Mouse (Mus musculus) embryonic facial prominence, embryonic 10.5 days (tissue): ENCODE measurements around the gene Srrm3. TPM values are rescaled to one million over a fixed set of nuclear protein-coding genes. Genes with fewer than 3 reads are reported as not detected.

Source experiments
- DNase-seq: peaks from one replicate; pipeline ENCODE4 v3.0.0-alpha.2; 2017; ENCODE audit warnings: low spot score
- H3K27ac ChIP-seq: fragments of 300-500 bp; sonication (generic); replicated peaks from 2 replicates; pipeline ENCODE4 v1.5.1; 2016; ENCODE audit warnings: mild to moderate bottlenecking
- H3K27me3 ChIP-seq: fragments of 300-500 bp; sonication (generic); replicated peaks from 2 replicates; pipeline ENCODE4 v1.6.1; 2016; ENCODE audit warnings: low read depth, mild to moderate bottlenecking; ENCODE audit not compliant: poor library complexity, severe bottlenecking
- H3K36me3 ChIP-seq: fragments of 300-500 bp; sonication (generic); replicated peaks from 2 replicates; pipeline ENCODE4 v1.6.1; 2016; ENCODE audit warnings: mild to moderate bottlenecking, moderate library complexity
- H3K4me1 ChIP-seq: fragments of 300-500 bp; sonication (generic); 2 replicates; pipeline ENCODE4 v1.6.1; 2016
- H3K4me3 ChIP-seq: fragments of 300-500 bp; sonication (generic); 2 replicates; pipeline ENCODE4 v1.5.1; 2016; ENCODE audit warnings: mild to moderate bottlenecking, moderate library complexity
- H3K9me3 ChIP-seq: fragments of 300-500 bp; sonication (generic); 2 replicates; pipeline ENCODE4 v1.6.1; 2016; ENCODE audit warnings: mild to moderate bottlenecking
- WGBS: fragments of 180-500 bp; shearing (Covaris S2); methylation state at CpG from one replicate; pipeline ENCODE4 v1.1.7; 2016; 5-methylcytosine and 5-hydroxymethylcytosine counted together
- polyA plus RNA-seq: library from polyadenylated mRNA; unstranded; fragments of >200 nt; fragmentation: Nextera tagmentation; extraction: Ambion mirVana; gene quantifications from 2 replicates; pipeline ENCODE4 v1.2.1, GENCODE M21; 2016

Srrm3 gene
- 4.9 and 5.3 TPM in 2 replicates for polyA plus RNA-seq

DNA sequence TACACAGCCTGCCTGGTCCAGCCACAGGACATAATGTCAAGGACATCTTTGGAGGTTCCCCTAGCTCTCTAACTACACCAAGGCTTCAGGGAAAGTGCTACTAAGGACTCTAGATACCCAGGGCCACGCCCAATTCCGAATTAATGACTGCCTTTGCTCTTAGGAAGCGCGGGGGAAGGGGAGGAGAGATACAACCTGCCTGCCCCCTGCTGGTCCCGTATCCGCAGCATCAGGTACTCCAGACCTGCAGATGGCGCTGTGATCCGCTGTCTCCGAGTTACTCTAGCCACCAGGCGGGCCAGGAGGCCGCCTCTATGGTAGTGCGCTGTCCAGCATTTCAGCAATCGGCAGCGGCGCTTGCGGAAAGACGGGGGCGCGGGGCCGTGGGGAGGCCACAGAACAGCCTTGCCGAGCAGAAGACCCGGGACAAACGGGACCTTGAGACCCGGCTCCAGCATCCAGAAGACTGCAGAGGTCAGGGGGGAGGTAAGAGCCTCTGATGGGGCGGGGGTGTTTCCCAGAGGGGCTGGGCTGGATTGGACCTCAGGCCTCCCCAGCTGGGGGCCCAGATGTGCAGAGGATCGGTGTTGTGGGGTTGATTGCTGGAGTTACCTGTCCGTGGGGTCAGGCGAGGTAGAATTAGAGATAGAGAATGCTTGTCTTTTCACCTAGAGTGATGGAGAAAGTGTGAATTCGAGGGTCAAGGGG is at the start of gene Srrm3:
Gene Srrm3, plus strand, starts transcription at position 336 of the 708 bp plus-strand sequence.
- 4% methylated on average over 29 of the region's 29 CpGs for WGBS
- Histone ChIP-seq H3K27ac (no peak within 1 kb of the TSS), H3K4me1 (peaks cover 11% of the 10 kb centered on the region), H3K9me3 (no peaks in the 10 kb centered on the region), H3K4me3 (peak within 1 kb of the TSS; percentile 46), H3K36me3 (no peaks in the 10 kb centered on the region), H3K27me3 (peaks cover 7% of the 10 kb centered on the region; the same call in 1 of the 2 replicates)
- peak; percentile 92 for DNase-seq

DNA sequence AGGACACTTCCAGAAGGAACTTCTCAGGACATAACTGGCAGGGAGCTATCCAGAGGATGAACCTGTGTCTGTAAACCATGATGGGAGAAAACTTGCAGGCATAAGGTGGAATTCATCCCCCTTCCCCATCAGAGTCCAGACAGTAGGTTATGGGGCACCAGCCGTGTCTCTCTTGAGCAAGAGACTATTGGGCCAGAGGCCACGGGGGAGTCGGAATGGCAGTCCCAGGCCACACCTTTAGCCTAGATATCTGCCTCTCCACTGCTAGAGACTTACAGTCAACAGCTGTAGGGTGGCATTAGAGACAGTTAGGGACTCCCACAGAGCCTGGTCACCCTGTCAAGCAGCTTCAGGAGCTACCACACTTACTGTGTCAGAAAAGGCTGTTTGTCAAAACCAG is 44.8 kb upstream of the Srrm3 start:
- DNase-seq, result no peak
- Histone ChIP-seq H3K4me3 (no peak overlapping the region), H3K9me3 (no peaks in the 10 kb centered on the region), H3K36me3 (no peaks in the 10 kb centered on the region), H3K4me1 (peaks cover 3% of the 10 kb centered on the region; the same call in 1 of the 2 replicates), H3K27me3 (no peaks in the 10 kb centered on the region; the same call in 1 of the 2 replicates), H3K27ac (no peak overlapping the region)
- 76% methylated on average over 3 of the region's 3 CpGs for WGBS

DNA sequence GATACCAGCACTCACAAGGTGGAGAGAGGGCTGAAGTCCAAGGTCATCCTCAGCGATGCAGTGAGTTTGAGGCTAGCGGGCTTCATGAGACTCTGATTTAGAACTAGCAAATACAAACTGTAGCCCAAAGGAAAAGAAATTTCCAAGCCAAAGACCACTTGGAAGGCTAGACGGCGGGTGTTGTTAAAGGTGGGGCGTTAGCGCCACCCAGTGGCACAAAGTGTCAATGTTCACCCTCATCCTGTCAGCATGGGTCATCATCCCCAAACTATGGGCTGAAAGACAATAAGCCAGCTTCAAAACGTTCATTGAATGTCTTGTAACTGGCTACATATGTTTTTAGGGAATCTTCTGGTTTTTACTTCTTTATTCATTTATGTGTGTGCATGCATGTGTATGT is 43.2 kb upstream of the Srrm3 start:
- H3K27ac ChIP-seq, result no peak overlapping the region
- 2% methylated on average over 7 of the region's 7 CpGs for WGBS

DNA sequence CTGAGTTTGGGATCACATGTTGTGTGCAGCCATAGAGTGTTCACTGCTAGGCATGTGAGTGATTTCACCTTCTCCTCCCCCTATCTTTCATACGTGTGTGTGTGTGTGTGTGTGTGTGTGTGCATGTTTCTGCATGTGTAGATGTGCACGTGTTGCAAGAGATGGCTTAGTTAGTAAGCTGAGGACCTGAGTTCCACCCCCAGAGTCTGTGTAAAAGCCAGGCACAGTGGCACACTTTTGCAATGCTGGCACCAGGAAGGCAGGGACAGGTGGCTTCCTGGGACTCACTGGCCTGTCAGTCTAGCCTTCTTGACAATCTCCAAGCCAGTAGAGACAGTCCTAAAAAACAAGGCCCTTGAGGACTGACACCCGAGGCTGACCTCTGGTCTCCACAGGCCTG is 41.7 kb upstream of the Srrm3 start:
- no peak overlapping the region for H3K27ac ChIP-seq
- H3K4me1 ChIP-seq, result no peaks in the 10 kb centered on the region
- H3K36me3 ChIP-seq, result no peaks in the 10 kb centered on the region
- no peaks in the 10 kb centered on the region; the same call in 1 of the 2 replicates for H3K27me3 ChIP-seq
- no peaks in the 10 kb centered on the region for H3K9me3 ChIP-seq
- H3K4me3 ChIP-seq, result no peak overlapping the region
- DNase-seq, result no peak
- WGBS, result 69% methylated on average over 3 of the region's 3 CpGs

More for the DNA sequence above, 43.2 kb upstream of the Srrm3 start:
- DNase-seq, result peak; percentile 80
- Histone ChIP-seq H3K27me3 (no peaks in the 10 kb centered on the region; the same call in 1 of the 2 replicates), H3K36me3 (no peaks in the 10 kb centered on the region), H3K4me3 (no peak overlapping the region), H3K9me3 (no peaks in the 10 kb centered on the region), H3K4me1 (peaks cover 3% of the 10 kb centered on the region; the same call in 1 of the 2 replicates)

DNA sequence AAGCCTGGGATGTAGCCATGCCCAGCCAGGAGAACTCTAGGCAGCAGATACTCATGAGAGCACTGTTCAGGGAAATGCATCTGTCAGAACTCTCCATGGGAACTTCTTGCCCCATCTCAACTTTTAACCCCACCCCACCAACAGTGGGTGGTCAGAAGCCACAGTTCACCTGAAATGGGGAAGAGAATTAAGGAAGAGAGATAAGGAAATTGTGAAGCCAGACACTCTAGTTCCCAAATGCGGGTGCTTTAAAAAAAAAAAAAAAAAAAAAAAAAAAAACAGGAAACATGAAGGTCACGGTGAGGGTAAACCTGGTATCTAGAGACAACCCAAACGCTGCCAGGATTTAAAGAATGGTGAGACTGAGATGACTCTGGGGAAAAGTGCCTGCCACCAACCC is 34.2 kb upstream of the Srrm3 start:
- H3K27ac ChIP-seq, result no peak overlapping the region
- 53% methylated on average over 3 of the region's 3 CpGs for WGBS

DNA sequence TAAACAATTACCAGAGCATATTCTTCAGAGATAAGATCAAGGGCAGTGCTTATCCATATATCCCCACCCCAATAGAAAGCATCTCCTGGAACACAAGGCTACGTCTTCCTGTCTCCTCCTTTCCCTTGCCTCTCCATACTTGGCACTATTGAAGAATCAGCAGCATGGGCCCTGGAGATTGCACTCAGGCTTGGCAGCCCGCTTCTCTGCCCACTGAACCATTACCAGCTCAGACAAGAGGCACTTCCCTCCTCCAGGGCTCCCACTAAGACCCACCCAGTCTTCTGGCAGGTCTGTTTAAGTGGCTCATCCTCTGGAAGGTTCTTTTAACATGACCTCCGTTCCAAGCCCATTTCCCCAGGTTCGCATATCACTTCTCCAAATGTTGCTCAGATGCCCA is 30.1 kb upstream of the Srrm3 start:
- WGBS, result 77% methylated on average over 4 of the region's 4 CpGs
- Histone ChIP-seq H3K4me3 (no peak overlapping the region), H3K4me1 (peaks cover 34% of the 10 kb centered on the region), H3K27ac (no peak overlapping the region), H3K9me3 (no peaks in the 10 kb centered on the region), H3K36me3 (peaks cover 17% of the 10 kb centered on the region), H3K27me3 (0 out of 2 replicates have a peak, but pooled peaks cover 5% of the 10 kb centered on the region)
- DNase-seq, result no peak

More for the DNA sequence above, 34.2 kb upstream of the Srrm3 start:
- Histone ChIP-seq H3K4me1 (peaks cover 7% of the 10 kb centered on the region), H3K4me3 (no peak overlapping the region), H3K27me3 (0 out of 2 replicates have a peak, but pooled peaks cover 5% of the 10 kb centered on the region), H3K36me3 (no peaks in the 10 kb centered on the region), H3K9me3 (no peaks in the 10 kb centered on the region)
- no peak for DNase-seq

DNA sequence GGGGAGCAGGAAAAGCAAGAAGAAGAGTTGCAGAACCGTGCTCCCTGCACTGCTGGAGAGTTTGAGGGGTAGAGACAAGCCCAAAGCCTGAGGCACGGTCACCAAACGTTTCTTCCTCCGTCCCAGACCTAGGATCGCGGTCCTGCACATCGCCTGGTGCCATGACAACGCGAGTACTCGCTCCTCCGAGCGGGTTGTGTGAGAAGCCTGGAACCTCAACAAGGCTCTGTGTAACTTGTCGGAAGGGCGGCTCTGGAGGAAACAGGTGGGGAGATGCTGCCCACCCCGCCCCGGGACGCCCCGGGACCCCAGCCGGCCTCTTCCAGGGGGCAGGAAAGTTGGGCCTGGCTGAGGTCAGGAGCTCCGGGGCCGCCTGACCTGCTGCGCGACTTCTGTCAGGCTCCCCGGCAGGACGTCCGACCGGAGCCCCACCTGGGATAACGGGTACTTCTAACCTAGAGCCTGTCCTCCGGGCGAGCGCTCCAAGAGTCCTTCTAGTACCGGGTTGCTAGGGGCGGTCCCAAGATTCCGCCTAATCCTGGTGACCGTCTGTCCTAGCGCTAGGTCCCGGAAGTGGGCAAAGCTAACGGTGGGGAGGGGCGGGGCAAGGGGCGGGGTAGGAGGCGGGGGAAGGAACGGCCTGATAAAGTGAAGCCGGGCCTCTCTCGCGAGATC is 28.8 kb upstream of the Srrm3 start, which contains the start of gene Styxl1:
Gene Styxl1, minus strand, starts transcription at position 590 of the 675 bp plus-strand sequence.
- Histone ChIP-seq H3K9me3 (no peaks in the 10 kb centered on the region), H3K4me3 (peak within 1 kb of the TSS; percentile 93), H3K27ac (peak within 1 kb of the TSS; percentile 96), H3K4me1 (peaks cover 34% of the 10 kb centered on the region), H3K36me3 (peaks cover 31% of the 10 kb centered on the region), H3K27me3 (0 out of 2 replicates have a peak, but pooled peaks cover 5% of the 10 kb centered on the region)
- WGBS, result under 1% methylated on average over 45 of the region's 45 CpGs
- no peak for DNase-seq

DNA sequence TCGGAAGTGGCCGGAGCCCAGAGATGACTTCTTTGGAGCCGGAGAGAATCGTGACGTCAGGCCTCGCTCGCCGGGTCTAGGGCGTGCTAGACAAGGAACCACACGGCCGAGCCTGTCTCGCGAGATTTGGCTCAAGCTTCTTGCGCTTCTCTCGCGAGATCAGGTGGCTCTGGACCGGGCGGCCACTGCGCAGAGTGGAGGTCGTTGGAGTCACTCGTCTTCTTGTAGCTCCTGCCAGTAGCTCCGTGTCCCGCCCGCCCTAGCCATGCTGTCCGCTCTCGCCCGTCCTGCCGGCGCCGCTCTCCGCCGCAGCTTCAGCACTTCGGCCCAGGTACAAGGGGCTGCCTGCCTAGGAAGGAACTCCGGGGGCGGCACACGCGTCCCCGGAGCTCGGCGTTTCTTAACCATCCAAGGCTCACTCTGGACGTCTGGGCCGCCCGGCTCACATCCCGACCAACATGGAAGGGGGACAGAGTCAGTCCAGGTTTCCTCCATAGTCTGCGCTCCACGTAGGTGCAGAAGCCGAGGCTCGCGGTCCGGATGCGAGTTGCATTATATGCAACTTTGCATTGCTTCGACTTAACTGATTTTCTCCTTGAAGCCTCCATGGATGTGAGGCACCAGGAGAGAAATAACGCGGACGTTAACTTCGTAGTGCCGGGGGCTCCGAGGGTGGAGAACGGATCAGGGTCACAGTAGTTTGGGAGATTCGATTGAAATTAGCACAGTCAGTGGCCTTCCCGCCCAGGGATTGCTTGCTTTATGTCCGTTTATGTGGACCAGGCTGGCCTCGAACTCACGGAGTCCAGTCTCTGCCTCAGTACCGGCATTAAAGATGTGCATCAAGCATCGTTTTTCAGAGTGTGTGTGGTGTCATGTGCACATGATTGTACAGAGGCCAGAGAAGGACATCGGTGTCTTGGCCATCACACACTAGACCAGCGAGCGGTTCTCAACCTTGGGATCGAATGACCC is 27.9 kb upstream of the Srrm3 start, which contains the start of gene Mdh2:
Gene Mdh2, plus strand, starts transcription at position 10 of the 975 bp plus-strand sequence.
- 0 out of 2 replicates have a peak, but pooled peaks cover 5% of the 10 kb centered on the region for H3K27me3 ChIP-seq
- peak within 1 kb of the TSS; percentile 96 for H3K27ac ChIP-seq
- peaks cover 34% of the 10 kb centered on the region for H3K4me1 ChIP-seq
- H3K4me3 ChIP-seq, result peak within 1 kb of the TSS; percentile 93
- no peaks in the 10 kb centered on the region for H3K9me3 ChIP-seq
- H3K36me3 ChIP-seq, result peaks cover 40% of the 10 kb centered on the region
- WGBS, result 1% methylated on average over 70 of the region's 70 CpGs
- peak; percentile 100 for DNase-seq

DNA sequence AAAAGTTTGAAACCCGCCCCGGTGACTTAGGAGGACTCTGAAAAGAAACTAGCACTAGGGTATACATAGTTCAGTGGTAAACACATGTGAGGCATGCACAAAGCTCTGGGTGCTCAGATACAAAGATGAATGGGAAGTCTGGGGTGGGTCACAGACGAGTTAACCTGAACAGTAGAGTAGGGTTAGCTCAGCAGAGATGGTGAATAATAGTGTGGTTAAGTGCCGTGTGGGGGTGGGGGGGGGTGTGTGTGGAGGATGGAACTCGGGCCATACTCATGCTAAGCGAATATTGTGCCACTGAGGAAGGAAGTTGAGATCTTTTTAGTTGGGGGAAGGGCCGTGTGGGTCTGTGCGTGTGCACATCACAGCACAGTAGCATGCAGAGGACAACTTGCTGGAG is 26.4 kb upstream of the Srrm3 start:
- Histone ChIP-seq H3K4me3 (peak overlapping the region; percentile 93), H3K4me1 (peaks cover 34% of the 10 kb centered on the region), H3K27ac (no peak overlapping the region), H3K36me3 (peaks cover 55% of the 10 kb centered on the region), H3K27me3 (0 out of 2 replicates have a peak, but pooled peaks cover 5% of the 10 kb centered on the region), H3K9me3 (no peaks in the 10 kb centered on the region)
- WGBS, result 89% methylated on average over 8 of the region's 8 CpGs
- no peak for DNase-seq

DNA sequence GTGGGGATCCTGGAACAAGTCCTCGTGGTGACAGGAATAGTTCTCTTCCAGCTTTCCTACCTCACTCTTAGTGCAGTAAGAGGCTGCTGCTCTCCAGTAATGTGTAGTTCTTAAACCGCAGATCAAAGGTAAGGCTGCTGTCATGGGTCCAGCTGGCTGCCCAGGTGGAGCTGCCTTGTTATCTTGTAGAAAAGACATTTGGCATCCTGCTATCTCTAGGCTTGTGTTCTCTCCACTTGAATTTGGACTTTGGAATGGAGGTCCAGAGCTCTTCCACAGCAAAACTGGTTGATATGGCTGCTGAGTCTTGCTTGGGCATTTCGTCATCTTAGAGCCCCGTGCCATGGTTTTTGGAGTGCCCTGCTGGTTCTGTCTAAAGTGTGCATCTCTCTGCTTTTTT is 23.8 kb upstream of the Srrm3 start:
- no peak for DNase-seq
- Histone ChIP-seq H3K9me3 (no peaks in the 10 kb centered on the region), H3K27me3 (no peaks in the 10 kb centered on the region), H3K4me3 (no peak overlapping the region), H3K36me3 (peaks cover 81% of the 10 kb centered on the region), H3K27ac (no peak overlapping the region), H3K4me1 (peaks cover 24% of the 10 kb centered on the region)
- 95% methylated on average over 4 of the region's 4 CpGs for WGBS

DNA sequence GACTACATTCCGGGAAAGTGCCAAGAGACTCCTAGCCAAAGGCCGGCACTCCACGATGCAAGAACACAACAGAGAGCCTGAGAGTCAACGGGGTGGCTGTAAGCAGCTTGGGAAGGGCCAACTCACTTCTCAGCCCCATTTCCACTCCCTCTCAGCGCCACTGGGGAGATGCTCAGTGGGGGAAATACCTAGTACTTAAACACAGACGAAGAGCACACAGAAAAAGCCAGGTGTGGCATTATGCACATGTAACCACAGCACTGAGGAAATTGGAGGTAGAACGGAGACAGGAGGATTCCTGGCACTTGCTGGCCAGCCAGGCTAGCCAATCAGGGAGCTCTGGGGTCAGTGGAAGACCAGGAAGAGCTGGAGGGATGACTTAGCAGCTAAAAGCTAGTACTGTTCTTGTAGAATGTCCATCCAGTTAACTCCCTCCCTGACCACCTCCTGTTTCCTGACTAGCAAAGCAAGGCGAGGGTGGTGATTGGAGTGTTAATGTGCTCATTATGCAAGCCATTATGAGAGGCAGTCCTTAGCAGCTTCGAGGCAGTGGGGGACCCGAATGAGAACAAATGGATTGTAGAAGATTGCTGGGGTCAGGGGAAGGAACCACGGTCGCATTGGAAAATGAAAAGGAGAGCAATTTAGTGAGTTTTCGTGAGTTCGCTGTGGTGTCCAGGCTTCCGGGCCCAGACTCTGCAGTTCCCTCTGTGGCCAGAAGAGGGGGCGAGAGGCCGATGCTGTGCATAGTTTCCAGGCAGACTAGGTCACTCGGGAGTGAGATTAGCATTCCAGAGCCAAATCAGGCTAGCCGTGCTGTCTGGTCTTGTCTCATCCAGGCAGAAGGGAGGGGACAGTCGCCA is 12.5 kb upstream of the Srrm3 start:
- Histone ChIP-seq H3K4me1 (peaks cover 14% of the 10 kb centered on the region), H3K36me3 (peaks cover 30% of the 10 kb centered on the region), H3K27ac (peak overlapping the region; percentile 70), H3K27me3 (0 out of 2 replicates have a peak, but pooled peaks cover 4% of the 10 kb centered on the region), H3K4me3 (peak overlapping the region; percentile 48), H3K9me3 (no peaks in the 10 kb centered on the region)
- DNase-seq, result peak; percentile 89
- WGBS, result 9% methylated on average over 20 of the region's 20 CpGs
